Mouse (Mus musculus) olfactory bulb, adult 2 months (tissue): Measurements from ENCODE around the gene St6gal1.

ENCODE experiments used
- CTCF ChIP-seq: fragments of 200-500 bp; IDR thresholded peaks from 2 replicates; pipeline ENCODE4 v1.5.1; 2012; ENCODE audit warnings: low read depth, mild to moderate bottlenecking, low read length, moderate library complexity; ENCODE audit not compliant: insufficient read depth
- POLR2A ChIP-seq: fragments of 200-500 bp; IDR thresholded peaks from 2 replicates; pipeline ENCODE4 v1.6.1; 2012; ENCODE audit warnings: mild to moderate bottlenecking, low read depth, low read length, moderate library complexity; ENCODE audit not compliant: insufficient read depth

- TF ChIP-seq CTCF (no peak), POLR2A (no peak)
Measured at GRCm38 (mm10) chr16:23326664-23327063, 102.1 kb downstream of the St6gal1 start.
